Mouse (Mus musculus) embryo, embryonic 10.5 days (tissue): ENCODE measurements at regions not wholly inside any gene's neighbourhood (a gene's known extent, or its start where the extent isn't known, plus 50 kb on each side); places are given as distances from the start of the nearest gene placed in this dataset.

Source experiments
- DNase-seq: peaks from one replicate; pipeline ENCODE4 v3.0.0-alpha.2; 2015; ENCODE audit warnings: low spot score

DNA sequence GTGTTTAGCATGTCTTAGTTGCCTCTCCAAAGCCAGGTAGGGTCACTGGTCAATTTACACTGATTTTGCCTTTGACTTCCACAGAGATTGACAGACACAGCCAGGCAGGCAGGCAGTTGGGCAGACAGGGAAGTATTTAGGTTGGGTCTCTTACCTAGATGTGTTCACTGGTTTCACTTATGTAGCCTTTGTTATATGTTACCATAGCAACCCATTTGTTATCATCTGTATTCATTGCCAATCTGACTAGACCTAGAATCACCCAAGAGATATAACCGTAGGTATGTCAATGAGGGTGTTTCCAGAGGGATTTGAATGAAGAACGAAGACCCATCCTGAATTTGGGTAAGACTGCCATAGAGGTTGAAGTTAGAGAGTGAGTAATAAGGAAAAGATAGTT, 123.8 kb upstream of the Tnfaip3 start:
- no peak for DNase-seq

DNA sequence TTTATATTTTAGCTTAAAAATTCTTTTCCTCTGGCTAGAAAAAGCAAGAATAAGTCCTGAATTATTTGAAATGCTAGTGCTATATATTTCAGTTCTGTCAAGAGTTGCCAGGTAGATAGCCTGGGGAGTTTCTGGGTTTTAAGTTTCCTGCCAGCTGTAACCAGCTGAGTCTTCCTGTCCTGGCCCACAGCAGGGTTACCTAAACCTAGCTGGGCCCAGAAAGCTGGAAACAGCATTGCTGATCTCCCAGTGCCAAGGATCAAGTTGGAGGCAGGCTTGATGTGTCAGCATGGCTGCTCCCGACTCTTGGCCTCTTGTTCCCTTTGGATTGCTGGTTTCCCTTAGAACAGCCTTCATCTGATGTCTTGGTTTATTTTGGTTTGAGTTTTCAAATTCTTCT, 122.8 kb upstream of the Tnfaip3 start:
- DNase-seq, result no peak

DNA sequence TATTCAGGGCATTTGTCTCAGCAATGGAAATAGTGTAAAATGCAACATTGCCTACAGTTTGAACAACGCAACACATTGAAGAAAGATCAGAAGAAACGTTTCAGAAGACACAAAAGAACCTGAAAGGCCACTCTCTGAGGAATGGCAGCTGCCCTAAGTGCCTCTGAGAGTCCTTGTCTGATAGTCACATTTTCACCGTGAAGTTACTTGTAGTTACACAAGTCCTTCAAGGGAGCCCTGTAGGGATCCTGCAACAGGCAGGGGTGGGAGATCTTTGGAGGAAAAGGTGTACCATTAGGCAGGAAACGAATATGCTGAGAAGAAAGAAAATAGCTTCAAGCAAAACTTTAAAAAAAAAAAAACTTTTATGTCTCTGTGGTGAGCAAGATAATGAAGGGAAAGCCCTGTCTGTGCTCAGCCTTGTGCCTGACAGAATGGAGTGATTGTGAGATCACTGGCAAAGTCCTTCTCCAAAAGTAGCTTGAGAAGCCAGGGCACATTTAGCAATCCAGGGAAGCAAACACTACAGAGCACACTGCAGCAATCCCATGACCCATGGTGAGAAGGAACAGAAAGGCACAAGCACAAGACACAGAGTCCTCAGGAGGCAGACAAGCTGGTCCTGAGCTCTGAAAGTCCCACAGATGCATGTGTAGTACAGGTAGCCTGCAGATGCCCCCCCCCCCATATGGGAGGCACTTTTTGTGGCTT, 112.3 kb upstream of the Tnfaip3 start:
- DNase-seq, result no peak

DNA sequence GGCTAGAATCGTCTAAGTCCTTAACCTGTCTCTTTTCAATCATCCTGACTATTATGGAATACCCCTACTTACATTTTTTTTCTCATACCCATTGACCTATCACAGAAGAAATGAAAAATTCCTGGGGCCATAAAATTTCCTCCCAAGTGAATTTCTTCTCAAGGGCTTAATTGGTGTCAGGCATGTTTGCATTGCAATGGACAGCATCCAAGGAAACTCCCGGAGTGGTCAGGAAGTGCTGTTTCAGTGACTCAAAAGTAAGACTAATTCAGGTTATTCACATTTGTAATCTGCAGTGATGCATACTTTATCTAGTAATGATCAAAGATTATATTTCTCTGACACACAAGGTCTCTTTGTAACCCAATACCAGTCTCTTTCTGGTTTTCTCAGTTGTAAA, 111.5 kb upstream of the Tnfaip3 start:
- DNase-seq, result no peak

DNA sequence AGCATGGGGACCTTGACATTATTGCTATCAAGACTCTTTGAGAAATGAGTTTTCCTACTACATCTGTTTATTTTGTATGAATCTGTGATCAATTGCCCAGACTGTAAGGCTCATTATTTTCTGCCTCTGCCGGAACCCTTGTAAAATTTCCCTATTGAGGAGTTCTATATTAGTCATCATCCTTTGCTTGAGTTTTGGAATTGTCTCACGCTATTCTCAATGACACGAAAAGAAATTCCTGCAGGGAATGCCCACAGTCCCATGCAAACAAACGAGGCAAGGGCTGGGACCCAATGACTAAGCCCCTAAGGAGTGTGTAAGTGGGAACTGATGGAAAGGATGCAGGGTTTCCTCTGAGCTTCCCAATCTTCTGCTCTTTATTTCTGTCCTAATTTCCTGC, 111.0 kb upstream of the Tnfaip3 start:
- no peak for DNase-seq

DNA sequence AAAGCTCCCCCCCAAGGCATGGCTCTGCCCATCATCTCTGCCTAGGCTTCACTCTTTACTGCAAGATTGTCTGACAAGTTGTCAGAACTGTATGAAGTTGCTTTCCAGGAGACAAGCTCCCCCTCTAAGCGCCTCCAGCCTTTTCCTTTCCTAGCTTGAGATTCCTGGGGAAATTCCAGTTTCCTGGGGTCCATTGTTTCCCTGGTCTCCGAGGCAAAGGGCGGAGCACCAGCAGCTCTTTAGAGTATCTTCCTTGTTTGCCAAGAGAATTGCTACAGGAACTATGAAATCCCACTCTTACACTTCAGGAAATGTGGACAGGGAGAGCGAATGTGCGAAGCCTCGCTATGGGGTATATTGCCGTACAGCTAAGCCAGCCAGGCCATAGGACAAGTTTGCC, 108.2 kb upstream of the Tnfaip3 start:
- peak; percentile 20 for DNase-seq

DNA sequence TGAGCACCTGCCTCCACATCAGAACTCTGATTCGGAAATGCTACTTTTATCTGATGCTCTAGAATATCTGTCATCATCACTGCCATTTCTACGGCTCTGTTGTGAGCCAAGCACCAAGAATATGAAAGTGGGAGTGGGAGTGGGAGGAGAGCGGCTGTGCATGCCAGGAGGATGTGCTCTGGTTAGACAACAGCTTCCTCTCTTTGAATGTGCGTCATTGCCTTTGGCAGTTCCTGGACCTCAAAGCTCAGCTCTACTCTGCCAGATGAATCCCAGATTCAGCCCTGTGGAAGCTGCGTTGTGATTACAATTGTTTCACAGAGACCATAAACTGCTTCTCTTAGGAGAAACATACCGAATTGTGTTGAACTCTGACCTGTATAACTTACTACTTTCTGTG, 106.8 kb upstream of the Tnfaip3 start:
- DNase-seq, result no peak

DNA sequence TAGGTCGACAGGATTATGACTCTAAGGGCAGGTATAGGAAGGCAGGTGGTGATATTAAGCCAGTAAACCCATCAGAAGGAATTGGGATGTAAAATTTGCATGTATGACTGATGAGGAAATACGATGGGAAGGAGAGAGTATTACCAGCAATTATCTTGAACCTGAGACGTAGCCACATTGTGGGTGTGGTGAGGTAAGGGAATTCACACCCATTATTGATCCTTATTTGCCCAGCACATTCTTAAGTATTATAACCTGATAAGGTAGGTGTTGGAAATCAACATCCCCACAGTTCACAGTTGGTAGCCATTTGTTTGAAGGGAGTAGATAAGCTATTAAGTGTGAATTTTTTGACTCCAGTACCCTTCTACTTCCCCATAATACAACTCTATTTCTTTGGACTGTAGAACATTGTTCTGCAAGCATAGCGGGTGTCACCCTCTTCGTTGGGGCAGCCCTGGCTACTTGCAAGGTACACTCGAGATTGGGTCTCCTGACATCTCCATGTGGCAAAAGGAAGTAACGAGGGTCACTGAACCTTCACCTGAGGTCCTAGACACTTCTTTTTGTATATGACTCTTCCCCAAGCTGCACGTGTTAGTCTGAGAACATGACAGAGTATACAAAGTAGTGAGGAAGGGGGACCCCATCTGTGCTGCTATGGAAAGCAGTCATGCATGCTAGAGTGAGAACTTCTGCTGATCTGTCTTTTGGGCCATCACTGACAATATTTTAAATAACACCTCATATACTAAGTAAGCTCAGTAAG, 104.0 kb upstream of the Tnfaip3 start:
- DNase-seq, result no peak

DNA sequence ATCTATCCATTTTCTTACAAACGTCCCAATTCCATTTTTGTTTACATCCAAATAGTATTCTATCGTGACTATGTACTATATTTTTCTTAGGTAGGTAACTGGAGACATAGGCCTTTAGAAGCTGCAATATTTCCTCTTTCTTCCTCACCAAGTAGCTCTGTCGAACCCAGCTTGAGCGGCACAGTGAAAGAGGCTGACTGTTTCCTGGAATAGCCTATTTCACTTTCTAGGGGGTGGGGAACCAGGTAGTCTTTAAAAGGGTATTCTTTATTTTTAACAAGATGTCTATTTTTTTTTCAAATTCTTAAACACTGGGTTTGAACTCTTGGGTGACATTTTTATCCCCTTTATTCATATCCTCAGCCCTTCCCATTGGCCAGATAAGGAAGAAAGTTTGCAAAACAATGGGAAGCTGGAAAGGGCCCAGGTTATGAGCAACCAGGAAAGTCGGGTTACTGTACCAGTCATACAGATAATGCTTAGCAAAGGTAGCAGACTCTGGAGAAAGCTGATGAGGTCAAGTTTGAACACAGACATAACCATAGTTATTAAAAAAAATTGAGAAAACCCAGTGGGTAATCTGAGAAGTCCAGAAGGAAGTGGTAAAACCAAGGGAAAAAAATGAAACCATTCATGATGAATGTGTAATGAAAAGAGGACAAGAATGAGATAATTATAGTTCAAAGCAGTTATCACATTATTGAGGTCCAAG, 103.3 kb upstream of the Tnfaip3 start:
- no peak for DNase-seq

DNA sequence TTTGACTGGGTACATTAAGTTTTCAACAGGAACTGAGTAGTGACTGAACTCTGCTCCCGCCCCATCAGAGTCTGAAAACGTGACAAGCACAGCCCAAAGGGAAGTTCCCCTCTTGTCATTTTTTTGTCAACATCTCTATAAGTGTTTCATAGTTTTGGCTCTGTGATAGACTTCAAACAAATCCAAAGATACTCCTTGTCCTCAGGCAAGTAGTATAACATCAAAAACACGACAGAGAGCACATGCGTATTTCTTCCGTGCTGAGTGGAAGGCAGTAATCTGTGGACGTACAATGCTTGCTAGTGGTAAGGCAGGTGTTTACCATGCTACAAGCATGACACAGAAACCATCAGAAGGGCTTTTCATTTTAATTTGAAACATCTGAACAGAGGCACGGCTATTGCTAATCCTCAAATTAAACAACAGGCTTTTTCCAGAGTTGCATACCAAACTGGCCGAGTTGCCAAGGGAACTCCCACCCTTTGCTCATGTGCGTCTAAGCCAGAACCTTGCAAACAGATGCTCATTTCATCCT, 101.7 kb upstream of the Tnfaip3 start:
- peak; percentile 47 for DNase-seq

DNA sequence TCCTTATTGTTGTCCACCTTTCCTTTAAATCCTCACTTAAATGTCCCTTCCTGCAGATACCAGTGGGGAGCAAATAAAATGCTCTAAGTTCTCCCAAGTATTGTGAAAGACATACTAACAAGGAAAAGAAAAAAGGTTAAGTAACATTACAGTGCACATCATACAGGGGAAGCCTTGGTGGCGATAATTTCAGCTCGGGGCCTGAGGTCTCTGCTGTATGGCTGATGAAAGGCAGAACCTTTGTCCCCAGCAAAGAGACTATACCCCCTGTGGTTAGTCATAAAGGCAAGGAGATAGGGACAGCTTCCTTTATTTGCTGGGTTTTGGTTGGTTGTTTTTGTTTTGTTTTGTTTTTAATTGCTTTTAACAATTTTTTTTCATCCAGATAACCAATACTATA, 97.0 kb upstream of the Tnfaip3 start:
- DNase-seq, result no peak

DNA sequence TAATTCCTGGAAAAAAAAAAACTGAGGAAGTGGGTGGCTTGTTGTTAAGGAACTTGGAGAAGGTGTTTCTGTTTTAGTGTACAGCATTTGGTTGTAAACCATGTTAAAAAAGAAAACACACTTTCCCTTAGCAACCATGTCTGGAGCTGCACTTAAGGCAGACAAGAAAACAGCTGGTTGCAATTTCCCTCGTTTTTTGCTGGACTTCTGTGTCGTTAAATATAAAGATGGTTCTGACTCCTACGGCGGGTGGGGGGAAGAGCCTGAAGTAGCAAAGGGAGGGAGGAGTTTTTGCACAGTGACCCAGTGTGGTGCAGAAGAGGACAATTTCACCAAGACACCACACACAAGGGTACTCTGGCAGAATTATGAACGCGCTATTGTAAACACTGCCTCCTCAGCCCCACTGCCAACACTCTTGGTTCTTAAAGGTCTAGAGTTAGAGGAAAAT, 89.8 kb upstream of the Tnfaip3 start:
- DNase-seq, result peak; percentile 55

DNA sequence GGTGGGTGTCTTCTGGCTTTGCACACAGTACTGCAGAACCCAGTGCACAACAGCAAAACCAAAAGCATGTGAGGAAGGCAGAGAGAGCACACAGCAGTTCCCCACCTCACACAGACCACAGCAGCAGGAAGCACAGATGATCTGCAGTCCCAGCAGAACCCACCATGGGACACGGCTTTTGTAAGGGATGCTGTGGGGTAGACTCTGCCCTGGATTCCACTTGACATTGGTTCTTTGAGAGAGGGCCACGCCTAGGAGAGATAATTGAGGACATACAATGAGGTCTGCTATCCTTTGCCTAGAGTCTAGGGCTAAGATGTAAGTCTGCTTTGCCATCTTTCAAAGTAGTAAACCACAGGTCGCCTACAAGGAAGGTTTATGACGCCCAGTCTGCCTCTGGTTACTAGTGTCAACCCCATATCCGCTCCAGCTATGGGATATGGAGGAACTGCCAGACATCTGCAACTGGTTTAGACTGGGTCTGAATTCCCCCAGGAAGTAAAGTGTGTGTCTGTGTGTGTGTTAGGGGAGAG, 89.3 kb upstream of the Tnfaip3 start:
- peak; percentile 44 for DNase-seq

DNA sequence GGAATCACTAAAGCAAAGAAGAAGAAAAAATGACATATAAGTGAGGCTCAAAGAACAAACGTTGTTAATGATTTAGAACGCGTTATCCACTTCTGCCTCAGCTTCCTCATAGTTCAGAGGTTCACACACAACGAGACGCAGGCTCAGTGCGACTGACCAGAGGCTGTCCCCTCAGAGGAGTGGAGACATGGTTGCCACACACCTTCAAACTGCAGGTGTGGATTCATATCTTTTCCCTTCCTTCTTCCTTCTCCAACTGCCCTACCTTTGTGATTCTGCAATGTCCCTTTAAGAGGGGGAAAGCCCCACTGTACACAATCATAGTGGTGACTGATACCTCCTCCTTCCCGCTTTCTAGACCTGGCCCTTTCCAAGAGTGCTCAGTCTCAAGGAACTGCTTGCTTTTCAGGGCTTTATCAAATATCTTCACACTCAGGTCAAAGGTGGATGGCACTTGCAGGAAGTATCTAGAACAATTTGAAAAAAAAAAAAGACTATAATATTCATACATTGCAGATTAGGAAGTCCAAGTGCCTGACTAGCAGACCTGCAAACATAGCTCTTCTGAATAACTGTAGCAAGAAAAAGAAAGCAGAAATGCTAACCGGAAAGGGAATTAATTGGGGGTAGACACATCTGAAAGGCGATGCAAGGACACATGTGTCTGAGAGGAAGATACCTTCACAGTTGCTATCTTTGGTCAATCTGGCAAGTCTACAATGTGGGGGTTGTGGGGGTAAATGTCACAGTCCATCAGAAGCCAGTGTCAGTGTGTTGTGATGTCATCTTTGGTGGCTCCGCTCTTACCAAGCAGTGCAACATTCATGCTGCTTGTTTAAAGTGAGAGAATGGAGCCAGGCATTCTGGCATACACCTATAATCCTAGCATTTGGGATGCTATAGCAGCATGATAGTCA, 84.2 kb upstream of the Tnfaip3 start:
- no peak for DNase-seq

DNA sequence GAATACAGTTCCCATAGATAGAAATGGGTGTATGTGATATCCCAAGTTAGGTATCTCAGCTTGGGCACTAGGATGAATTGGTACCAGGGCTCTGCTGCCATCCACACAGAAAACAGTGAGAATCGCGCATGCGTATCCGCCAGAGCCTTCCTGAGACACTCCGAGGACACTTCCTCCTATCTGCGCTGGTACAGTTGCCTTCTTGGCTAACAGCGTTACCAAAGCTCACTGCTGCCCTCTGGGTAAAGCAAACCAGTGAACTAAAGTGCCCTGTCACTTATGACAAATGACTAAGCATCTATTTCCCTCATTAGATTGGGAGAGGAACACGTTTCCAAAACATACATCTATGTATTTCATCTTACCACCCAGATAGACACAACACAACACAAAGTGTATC, 78.8 kb upstream of the Tnfaip3 start:
- DNase-seq, result no peak

DNA sequence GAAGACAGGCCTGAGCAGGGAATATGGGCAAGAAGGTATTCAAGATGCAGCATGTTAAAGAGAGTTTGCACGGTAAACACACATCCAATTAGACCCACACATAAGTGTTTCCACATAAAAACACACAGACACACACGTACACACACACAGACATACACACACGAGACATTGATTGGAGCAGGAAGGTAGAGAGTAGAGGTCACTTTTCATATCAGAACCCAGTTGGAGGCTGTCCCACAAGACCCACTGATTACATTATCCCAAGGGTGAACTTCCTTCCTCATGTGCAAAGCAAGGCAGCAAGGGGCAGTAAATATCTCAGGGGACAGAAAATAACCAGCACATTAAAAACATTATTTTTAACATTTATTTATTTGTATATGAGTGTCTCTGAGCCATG, 78.2 kb upstream of the Tnfaip3 start:
- no peak for DNase-seq

DNA sequence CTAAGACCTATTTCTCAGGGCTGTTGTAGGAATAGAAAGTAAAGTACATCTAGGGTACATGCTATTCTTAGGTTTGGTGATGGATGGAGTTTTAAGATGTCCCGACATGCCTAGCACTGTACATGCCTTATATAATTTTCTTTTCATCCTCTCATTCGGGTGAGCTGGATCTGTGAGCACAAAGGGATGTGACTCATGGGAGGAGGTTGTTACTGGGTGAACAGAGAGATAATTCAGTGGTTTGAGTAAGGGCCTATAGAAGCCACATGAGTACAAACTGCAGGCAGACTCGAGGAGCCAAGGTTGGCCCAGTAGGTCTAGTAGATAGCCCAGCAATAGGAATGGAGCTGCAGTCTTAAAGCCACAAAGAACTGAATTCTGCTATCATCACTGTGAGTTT, 76.5 kb upstream of the Tnfaip3 start:
- no peak for DNase-seq

DNA sequence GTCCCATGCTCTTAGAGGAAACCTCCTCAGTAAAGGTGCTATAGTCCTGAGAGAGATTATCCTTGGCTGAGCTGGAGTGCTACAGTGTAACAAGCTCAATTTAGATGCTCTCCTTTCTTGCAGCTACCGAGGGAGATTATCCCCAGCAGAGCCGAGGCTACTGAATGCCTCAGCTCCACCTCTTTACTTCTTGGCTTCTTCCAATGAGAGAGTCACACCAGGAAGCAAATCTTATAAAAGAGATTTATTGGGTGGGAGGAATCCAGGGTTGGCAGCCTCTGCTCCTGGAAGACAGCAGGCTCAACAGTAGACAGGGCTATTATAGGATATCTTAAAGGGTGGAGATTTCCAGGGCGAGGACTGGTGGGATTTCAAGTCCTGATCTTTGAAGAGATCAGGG, 75.7 kb upstream of the Tnfaip3 start:
- no peak for DNase-seq

DNA sequence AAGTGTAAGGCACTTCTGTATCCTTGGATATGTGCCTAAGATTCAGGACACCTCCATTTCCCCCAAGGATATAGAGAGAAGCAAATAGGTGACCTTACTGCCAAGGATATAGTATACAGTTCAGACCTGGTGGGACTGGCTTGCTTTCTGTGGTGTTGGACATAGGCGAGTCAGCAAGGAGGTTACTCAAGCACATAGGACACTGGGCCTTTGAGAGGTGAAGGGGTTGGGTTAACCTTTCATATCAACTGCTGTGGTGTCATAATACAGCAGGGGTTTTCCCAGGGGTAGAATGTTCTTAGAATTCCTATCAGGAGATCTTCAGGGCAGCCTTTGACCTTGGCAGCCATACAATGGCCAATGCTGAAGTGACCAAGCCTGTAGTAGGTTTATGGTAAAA, 71.5 kb upstream of the Tnfaip3 start:
- DNase-seq, result no peak

DNA sequence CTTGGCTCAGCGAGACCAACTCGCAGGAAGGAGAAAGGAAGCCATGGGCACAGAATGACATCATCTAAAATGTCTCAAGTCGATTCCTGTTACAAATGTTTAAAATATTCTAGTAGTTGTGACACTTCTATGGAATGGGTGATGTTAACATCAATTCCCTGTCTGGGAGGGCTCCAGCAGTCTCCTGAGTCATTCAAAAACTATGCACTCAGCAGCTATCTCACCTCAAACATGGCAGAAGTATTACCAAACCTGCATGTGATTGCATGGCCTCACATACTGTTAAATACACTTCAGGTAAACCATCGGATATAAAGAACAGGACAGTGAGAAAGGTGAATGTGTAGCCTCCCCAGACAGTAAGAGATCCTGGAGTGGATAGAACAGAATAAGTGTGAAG, 66.7 kb upstream of the Tnfaip3 start:
- no peak for DNase-seq

DNA sequence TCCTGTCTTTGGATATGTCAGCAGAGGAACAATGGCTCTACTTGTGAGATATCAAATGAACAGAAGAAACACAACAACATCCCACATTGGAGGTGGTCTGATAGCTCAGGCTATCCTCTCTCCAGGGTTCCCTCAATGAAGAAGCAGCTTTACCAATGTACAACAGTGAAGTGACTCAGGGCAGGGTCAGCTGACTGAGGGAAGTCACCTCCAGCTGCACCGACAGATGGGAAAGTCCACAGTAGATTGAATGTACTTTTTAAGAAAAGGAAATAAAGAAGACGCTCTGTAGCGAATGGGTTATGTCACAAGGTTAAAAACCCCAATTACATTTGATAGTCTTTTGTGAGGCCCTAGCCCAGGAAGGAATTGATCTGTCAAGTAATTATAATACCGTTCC, 62.6 kb upstream of the Tnfaip3 start:
- no peak for DNase-seq

DNA sequence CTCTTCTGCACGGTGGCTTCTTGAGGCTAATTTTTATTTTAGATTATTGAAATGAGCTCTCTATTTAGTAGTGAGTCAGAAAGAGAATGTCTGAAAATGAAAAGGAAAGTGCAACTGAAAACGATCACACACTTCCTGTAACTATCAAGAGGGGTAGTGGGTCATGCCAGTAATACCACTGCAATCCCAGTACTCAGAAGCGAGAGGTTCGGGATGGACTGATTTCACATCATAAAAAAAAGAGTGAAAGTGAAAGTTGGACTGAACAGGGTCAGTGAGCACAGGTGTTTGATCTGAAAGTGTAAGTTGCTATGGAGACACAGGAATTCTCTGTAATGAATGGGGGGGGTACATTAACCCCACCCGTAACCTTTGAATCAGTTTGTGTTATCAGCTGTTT, 52.9 kb upstream of the Tnfaip3 start:
- no peak for DNase-seq
